Mouse (Mus musculus): ENCODE data around the gene Twnk.

Twnk gene

DNA sequence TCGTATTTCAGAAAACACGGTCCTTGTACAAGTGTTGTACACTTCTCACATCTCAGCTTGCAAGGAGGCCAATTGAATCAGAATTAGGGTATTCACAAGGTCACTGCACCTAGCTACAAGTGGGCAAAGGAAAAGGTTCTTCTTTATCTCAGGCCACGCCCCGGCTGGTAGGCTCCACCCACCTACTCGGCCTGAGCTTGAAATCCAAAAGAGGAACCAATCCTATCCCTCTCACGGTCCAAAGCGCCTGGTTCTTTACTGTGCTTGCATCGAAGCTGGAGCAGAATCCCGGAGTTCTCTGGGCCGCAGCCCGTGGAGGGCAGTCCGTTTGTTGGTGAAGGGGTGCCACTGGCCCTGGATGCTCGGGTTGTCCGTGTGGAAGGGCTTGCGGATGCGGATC is at the start of gene Twnk:
TSS of gene Twnk (plus strand) at position 220 of the 400 bp plus-strand sequence.
- DNase-seq (ENCODE audit: low read depth, low spot score): no peak

DNA sequence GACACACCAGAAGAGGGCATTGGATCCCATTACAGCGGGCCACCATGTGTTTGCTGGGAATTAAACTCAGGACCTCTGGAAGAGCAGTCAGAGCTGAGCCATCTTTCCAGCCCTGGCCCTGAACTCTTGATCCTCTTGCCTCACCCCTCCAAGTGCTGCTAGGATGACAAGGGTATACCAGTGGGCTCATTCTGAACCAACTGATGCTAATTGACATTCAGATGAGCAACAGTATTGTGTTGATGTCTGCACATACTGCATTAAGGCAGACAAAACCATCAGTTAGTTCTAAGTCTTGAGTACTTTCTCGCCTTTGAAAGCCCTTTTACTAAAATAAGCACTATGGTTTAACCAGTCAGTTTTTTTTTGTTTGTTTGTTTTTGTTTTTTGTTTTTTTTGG is 45.8 kb upstream of the Twnk start:
- DNase-seq (ENCODE audit: low read depth, low spot score): no peak

DNA sequence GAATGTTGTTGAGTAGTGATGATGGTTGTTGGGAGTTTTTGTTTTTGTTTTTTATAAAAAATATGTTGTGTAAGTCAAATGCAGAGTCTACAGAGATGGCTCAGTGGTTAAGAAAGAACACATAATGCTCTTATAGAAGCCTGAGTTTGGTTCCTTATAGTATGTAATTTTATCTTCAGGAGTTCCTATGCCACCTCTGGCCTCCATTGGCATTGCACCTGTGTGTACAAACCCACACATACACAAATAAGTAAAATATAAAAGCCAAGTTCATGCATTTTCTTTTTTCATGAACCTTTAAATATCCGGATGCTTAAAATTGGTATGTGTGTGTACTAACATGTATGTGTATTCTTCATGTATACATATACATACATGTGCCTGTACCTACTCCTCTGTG is 39.5 kb upstream of the Twnk start:
- DNase-seq (ENCODE audit: low read depth, low spot score): no peak

DNA sequence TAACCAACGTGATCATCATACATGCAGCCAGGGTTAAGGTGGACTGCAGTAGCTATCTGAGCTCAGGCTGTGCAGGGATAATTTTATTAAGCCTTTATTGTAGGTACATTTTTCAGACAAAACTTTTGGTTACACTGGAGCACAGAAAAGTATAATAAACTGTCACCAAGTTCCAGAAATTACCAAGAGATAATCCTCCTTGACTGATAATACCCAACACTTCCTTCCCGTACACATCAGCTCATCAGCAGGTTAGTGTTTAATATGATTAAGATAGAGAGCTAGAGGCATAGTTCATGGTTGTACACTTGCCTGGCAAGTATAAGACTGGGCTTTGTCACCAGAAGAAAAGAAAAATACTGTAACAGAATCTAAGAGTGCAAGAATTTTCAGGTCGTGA is 37.1 kb upstream of the Twnk start:
- no peak for DNase-seq (ENCODE audit: low read depth, low spot score)

DNA sequence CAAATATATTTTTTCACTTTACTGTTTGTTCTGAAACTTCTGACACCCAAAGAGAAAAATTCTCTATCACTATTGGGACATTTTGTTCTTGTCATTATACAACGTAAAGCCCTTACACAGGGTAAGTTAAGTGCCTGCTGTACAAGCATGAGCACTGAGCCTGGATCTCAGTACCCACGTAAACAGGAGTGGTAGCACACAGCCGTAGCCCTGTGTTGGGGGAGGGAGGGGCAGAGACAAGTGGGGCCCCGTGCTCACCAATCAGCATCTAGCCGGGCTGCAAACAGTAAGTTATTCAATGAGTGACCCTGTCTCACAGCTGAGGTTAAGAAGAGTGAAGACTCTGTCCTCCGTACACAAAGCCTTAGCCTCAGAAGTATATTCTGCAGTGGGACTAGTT is 28.8 kb upstream of the Twnk start:
- no peak for DNase-seq (ENCODE audit: low read depth, low spot score)

DNA sequence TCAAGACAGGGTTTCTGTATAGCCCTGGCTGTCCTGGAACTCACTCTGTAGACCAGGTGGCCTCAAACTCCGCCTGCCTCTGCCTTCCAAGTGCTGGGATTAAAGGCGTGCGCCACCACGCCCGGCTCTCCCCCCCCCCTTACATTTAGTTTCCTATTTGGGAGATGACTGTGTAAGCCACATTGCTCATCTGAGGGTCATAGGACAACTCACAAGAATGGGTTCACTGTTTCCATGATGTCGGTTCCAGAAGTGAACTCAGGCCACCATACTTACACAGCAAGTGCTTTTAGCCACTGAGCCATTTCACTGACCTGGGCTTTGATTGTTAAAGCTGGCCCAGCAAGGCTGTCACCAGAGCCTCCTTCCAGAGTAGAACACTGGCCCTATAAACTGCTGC is 28.3 kb upstream of the Twnk start:
- no peak for DNase-seq (ENCODE audit: low read depth, low spot score)

DNA sequence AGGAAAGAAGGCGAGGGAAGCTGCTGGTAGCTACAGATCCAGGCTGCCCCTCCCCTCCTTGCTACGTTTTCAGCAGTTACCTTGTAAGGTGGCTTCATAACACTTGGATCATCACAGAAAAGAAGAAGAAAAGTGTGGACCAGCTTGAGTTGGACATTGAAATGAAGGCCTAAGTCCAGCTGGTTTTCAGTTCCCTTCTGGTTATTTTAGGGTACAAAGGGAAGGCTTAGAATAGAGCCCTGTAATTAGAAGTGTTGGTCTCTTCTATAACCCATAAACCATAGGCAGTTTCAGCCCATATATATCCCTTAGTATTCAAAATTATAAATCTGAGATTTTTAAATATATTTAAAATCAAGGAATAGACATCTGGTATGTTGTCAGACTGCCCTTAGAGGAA is 24.7 kb upstream of the Twnk start:
- no peak for DNase-seq (ENCODE audit: low read depth, low spot score)

DNA sequence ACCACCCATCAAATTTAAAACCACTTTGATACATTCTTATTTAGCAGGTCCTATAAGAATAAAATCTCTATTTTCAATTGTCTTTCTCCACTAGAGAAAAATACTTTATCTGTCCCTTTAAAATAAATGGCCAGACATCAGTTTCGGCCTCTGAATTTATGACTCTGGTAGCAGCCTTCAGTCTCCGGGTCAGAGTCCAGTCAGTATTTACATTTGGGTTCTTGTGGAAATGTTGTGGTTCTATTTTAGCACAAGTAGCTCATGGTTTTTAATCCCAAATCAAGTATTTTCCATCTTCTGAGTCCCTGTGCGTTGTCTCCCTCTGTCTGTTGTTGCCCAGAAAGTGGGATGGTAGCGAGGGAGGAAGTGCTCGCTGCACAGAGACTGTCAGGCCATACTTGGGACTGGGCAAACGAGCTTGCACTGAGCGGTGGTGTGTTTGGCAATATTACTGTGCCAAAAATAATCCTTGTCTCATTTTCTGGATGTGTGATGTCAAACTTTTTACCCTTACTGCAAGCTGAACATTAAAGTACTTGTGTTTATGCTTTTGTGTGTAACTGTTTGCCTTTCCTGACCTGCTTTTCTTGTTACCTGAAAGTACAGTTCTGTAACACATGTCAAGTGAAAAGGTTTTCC is 22.9 kb upstream of the Twnk start:
- DNase-seq (ENCODE audit: low read depth, low spot score): no peak

DNA sequence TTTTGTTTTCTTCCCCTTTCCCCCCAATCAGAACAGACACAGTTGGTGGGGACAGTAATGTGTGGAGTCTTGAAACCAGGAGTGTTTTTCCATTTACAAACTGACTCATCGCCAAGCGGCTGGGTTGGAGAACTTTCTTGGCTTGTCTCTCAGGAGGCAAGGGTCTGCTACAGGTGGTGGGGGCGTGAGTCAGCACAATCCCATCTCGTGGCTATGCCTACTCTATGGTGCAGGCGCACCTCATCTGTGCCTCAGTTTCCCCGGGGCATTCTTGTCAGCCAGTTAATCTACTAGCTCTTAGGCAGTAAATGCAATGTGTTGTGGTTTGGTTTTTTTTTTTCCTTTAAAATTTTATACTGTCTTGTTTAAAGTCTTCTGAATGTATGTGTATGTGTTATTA is 22.1 kb upstream of the Twnk start:
- no peak for DNase-seq (ENCODE audit: low read depth, low spot score)

DNA sequence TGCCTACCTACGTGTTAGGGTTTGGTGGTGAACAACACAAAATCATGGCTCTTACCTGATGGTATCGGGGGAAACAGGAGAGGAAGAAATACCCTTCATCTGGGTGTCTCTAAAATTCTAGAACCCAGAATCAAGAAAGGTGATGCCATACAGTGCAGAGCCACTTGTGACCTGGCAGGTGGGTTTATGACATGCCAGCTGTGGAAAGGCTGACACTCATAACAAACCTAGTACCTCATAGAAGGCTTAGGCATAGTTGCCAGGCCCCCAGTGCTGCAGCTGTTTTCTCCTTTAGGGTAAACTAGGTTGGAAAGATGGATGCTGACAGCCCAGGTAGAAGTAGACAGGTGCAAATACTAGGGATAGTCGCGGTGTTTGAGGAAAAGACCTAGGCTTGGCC is 21.0 kb upstream of the Twnk start:
- no peak for DNase-seq (ENCODE audit: low read depth, low spot score)

DNA sequence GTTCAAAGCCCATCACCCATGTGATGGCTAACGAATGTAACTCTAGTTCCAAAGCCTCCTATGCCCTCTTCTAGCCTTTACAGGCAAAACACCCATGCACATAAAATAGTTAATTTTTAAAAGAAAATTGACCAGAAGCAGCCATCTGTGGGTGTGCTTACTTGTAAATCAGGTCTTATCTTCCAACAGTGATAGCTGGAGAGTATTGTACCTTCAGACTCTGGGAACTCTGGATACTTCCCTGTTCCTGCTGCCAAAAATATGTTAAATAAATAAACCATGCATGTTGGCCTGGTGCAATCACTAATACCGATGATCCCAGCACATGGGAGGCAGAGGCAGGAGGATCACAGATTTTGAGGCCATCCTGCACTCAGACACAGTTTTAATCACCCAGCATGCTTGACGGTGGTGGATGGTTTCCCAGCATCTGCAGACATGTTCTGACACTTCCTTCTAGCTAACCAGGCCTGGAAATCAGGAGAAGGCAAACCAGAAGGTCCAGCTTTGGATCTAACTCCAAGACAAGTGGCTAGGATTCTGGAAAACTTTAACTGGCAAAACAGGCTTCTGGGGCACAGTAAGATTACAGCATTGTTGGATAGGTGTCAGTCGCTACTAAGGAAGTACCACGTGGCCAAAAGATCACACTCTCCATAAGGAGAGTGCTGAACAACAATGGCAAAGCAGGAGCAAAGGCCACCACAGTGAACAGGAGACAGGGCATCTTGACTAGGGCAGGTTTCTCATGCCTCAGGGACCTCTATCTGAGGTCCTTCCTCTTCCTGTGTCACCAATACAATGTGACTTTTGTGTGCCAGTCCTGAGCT is 20.1 kb upstream of the Twnk start:
- no peak for DNase-seq (ENCODE audit: low read depth, low spot score)

DNA sequence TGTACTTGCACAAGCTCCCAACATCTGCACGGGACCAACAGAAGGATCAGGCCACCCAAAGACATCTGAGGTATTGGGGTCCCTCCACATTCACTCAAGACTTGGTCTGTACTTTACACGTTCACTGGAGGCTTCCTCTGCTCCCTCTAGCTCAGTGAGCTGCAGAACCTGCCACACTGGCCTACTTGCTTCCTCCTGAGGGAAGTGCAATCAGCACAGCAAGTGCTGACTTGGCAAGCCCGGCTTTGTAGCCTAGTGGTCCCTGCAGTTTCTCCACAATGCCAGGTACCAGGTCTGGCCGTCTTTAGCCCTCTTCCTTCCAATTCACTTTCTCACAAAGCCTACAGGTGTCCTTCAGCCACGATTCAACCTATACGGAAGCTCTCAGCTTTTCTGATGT is 18.5 kb upstream of the Twnk start:
- DNase-seq (ENCODE audit: low read depth, low spot score): no peak

DNA sequence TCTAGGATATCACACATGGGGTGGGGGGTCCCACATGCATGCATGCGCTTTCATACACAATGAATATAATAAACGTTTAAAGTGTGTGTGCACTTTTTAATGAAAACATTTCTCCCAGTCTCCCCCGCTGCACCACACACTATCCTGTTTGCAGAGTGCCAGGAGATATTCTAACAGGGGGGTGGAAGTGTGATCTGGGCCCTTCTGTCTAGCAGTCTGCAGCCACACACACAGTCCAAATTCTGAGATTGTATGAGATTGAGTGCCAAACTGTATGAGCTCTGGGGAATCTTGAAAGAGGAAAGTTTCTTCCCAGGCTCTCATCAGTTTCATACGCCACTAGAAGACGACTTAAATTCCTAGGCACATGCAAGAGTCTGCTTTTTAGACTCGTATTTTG is 17.6 kb upstream of the Twnk start:
- peak; percentile 85 for DNase-seq (ENCODE audit: low read depth, low spot score)

DNA sequence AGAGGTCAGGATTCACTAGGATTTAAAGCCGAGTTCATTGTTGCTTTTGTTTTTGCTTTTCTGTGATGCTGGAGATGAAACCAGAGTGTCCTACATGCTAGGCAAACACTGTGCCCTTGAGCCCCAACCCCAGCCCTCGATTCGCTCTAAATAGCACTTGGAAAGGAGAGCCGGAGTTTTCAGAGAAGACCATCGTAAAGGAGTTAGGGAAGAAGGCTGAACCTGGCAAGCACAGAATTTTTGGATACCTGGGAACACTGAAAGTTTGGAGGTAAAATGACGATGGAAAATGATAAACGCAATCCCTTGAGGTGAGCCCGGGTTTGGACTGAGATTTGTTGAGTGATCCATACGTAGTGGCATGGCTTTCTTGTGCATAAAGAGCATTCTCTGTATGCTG is 17.1 kb upstream of the Twnk start:
- no peak for DNase-seq (ENCODE audit: low read depth, low spot score)

DNA sequence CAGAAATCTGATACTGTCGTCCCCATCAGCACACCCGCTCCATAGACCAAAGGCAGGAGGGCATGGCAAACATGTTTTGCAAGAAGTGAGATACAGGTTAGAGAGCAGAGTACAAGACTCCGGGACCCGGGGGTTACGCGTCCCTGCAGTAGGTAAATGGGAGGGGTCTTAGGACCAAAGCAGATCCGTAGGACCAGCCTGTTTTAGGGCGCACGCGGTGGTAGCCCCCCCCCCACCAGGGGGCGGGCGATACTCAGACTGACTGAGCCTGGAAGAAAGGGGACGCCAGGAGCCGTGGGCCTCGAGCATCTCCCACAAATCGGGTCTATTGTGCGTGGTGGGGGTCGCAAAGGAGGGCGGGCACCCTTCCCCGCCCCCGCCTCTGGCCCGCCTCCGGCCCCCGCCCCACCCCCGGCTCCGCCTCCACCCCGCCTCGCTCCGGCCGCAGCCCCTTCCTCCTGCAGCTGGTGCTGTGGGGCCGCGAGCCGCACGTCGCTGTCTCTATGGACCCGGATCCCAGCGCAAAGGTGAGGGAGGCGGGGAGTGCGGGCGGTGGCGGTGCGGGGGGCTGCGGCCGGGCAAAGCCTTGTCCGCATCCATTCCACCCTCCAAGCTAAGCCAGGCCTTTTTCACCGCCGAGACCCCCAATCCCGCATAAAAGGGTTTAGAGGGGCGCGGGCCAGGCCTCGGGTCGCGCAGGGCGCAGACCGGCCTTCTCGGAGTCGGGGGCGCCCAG is 16.5 kb upstream of the Twnk start, which contains the start of gene Sema4g:
TSS of gene Sema4g (plus strand) at position 271 of the 736 bp plus-strand sequence.
- no peak for DNase-seq (ENCODE audit: low read depth, low spot score)

DNA sequence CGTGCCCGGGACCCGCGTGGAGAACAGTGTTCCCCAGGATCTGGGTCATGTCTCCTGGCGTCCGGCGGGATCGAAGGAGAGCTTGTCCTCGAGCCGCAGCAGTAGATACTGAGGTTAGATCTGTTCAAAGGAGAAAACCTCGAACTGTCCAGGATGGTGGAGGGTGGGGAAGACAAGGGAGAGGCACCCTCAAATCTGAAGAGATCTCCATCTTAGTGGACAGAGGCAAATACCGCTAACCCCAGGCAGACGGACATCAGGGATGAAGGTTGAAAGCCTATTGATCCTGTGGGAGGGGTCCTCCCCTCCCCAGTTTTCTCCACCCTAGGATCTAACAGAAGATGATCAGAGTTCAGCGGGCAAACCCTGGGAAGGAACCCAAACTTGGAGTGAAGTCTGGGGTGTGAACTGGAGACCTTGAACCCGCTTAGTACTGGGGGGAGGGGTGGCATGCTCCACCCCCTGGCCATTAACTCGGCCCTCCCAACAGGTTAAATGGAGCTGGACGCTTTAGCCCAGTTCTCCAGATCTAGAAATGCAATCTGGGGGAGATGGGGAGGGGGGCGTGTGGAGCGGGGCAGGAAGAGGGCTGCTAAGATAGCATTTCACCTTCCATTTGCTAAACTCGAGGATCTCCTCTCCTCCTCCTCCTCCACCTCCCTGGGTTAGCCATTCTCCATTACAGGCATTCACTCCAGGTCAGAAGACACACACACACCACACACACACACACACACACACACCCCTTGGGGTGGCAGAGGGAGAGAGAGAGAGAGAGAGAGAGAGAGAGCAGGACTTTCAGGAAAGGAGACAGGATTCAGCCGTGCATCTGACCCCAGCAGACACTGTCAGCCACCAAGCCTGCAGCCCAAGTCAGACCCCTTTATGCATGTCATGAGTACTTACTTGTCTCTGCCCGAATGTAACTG is 15.6 kb upstream of the Twnk start:
- DNase-seq (ENCODE audit: low read depth, low spot score): no peak

DNA sequence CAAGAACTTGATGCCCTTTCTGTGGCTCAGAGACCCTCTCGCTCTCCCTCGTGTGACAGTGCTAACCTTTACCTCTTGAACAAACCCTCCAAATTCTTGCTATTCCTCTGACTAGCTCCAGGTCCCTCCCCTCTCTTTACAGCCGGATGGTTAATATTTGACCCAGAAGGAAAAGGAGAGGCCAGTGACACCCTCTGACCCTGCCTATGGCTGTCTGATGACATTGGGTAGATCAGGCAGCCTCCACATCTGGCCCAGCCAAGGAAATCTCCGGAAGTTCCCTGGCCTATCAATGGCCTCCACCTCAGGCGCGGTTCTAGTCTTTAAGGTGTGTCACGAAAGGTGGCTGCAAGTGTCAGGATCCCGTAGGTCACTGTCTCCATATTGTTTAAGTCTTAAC is 14.4 kb upstream of the Twnk start:
- no peak for DNase-seq (ENCODE audit: low read depth, low spot score)

DNA sequence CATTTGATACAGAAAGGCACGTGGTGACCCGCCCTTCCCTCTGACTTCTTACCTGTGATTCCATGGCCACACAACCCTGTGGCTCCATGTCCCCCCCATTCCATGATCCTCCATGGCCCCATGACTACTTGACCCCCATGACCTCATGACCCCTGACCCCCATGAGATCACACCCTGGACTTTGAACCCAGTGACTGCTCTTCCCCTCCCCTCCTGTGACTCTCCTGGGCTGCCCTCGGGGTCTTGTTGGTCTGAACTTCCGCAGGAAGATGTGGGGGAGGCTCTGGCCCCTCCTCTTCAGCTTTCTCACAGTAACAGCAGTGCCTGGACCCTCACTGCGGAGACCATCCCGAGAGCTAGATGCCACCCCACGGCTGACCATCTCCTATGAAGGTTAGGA is 13.2 kb upstream of the Twnk start:
- DNase-seq (ENCODE audit: low read depth, low spot score): no peak

DNA sequence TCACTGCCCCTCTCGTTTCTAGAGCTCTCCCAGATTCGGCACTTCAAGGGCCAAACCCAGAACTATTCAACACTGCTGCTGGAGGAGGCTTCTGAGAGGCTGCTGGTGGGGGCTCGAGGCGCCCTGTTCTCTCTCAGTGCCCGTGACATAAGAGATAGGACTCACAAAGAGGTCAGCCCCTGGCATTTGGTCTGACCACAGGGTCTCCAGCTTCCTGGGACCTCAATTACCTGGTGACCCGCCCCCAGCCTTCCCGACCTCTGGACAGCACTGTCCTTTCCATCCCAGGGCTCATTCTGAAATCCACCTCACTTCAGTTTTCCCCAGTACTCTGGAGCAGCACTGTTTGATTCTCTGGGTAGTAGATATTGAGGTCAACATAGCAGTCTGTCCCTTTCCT is 12.8 kb upstream of the Twnk start:
- no peak for DNase-seq (ENCODE audit: low read depth, low spot score)

DNA sequence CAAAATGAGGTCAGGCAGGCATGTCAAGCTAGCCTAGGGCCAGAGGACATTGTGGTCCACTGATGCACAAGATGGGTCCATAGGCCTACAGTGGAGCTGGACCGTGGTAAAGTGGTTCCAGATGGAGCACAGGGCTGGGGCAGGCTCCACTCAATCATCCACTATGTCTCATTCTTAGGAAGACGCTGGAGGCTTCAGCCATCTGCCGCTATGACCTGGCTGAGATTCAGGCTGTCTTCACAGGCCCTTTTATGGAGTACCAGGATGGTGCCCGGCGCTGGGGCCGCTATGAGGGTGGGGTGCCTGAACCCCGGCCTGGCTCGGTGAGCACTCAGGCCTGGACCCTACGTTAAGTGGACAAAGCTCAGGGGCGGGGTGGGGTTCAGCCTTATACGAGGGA is 7.7 kb upstream of the Twnk start:
- DNase-seq (ENCODE audit: low read depth, low spot score): no peak

DNA sequence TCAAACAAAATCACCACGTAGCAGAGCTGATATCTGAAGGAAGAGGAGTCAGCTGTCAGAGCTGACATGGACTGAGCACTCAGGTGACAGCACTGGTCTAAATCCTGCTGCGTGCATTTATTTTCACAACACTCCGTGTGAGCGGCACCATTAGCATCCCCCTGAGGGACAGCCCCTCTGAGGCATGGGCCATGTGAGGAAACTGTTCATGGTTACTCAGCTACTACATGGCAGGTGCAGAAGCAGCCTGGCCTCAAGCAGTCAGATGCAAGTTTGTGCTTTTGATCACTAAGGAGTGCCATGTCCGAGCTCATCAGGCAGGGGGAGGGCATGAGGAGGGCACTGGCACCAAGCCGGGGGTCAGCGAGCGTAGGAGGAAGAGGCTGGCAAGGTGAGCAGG is 5.8 kb upstream of the Twnk start:
- no peak for DNase-seq (ENCODE audit: low read depth, low spot score)

DNA sequence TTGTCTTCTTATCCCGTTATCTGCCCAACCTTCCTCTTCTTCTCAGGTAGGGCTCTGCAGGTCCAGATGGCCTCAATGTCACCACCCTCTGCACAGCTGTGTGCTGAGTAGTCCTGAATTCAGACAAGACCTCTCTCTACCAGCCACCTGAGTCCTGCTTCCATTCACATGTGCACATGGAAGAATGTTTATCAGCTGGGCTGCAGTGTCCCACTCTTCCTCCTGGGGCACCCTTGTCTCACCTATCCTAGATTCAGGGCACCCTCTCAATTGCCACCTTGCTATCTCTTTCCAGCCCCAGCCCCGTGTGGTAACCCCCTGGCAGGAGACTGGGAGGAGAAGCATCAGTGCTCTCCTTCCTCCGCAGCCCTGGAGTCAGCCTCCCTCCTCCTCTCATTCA is 3.2 kb upstream of the Twnk start:
- DNase-seq (ENCODE audit: low read depth, low spot score): no peak

Data from telencephalon, adult 2 months (tissue).